Mouse (Mus musculus) gastrocnemius, postnatal 14 days (tissue): ENCODE measurements around the gene Samd4. TPM values are rescaled to one million over a fixed set of nuclear protein-coding genes. Genes with fewer than 3 reads are reported as not detected.
"Not testable (repeated sequence)": the region's sequence is repeated elsewhere in the genome, so short reads cannot be mapped to it uniquely, and the experiment has no call there.

Source experiments
- DNase-seq: peaks from one replicate; pipeline ENCODE4 v3.0.0; 2021; ENCODE audit warnings: mixed read lengths
- intact Hi-C: fragments of 180-260 bp; cut with DNase I; formaldehyde crosslinking; loops from one replicate; pipeline ENCODE4 v1.15.1; 2025; ENCODE audit warnings: low total_unique reads
- total RNA-seq, 2 experiments: library from RNA; stranded (reverse); gene quantifications; 2 replicates each; pipeline ENCODE4 v1.2.3; 2021

Samd4 gene
- total RNA-seq, 2 experiments from 2014 or later, result 29.2 to 42.4 TPM

DNA sequence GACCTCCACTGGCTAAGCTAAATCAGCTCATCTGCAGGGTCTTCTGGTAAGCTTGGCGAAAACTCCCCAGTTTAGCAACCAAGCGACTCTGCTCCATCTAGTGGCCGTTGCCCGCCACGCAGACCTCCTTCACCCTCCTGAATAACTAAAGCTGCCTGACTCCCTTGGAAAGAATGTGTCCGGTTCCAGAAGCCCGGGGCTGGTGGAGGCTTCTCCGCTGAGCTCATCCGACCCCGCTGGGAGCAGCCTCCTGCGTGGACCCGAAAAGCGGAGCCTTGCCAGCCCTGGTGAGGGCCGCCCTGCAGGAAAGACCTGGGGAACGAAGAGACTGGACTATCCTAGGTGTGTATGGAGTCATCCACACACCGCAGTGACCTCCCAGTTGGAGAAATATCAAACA lies 204.1 kb downstream of the Samd4 start:
- intact Hi-C loops, result loop anchor here (2.0 to 10.0 kb wide), 2 partner anchors 168 to 206 kb away; no protein-coding TSS in a partner anchor
- DNase-seq, result peak; percentile 79

- intact Hi-C loops, result loop anchor here (2.0 to 10.0 kb wide), 2 partner anchors 168 to 206 kb away; no protein-coding TSS in a partner anchor
- peak; percentile 80 for DNase-seq
Measured at GRCm38 (mm10) chr14:47087182-47087581, 204.5 kb downstream of the Samd4 start.

DNA sequence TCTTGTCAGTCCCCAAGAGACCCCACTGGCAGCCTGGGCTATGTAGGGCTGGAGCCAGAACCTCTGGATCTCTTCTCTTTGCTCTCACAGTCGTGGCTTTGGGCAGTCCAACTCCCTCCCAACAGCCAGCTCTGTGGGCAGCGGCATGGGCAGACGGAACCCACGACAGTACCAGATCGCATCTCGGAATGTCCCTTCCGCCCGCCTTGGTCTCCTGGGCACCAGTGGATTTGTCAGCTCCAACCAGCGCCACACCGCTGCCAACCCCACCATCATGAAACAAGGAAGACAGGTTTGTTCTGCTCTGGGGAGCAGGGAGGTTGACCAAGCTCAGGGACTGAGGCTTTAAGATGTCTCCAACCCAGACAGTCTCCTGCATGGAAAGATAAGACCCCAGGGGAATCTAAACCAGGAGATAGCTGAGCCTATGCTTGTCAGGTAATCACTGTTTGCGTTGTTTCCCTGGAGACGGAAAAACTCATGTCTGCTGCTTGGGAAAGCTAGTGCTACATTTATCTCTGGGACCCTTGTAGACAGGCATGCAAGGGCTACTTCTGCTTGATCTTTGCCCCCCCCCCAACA lies 205.1 kb downstream of the Samd4 start:
- intact Hi-C loops, result loop anchor here (2.0 to 10.0 kb wide), 2 partner anchors 167 to 207 kb away; no protein-coding TSS in a partner anchor
- DNase-seq, result no peak

DNA sequence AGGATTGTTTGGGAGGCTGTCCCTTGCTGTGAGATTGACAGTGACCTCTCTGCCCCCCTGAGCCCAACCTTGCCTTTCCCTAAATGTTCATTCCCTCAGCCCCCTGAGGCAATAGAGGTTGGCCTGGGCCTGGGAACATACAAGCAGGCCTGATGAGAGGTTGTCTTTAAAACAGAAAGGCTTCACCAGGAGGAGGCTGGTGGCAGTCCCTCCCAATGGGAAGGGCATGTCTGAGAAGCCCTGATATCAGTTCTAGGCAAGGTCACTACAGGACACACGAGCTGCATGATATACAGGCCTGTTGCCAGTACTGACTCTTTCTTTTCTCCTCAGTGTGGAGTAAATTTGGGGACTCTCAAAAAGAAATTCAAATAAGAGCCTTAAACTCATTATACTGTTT lies 205.7 kb downstream of the Samd4 start:
- DNase-seq, result no peak
- intact Hi-C loops, result loop anchor here (10.0 kb wide), 1 partner anchor 166 kb away; no protein-coding TSS in a partner anchor

- intact Hi-C loops, result loop anchor here (10.0 kb wide), 1 partner anchor 166 kb away; no protein-coding TSS in a partner anchor
- DNase-seq, result no peak
Measured at GRCm38 (mm10) chr14:47089153-47089552, 206.5 kb downstream of the Samd4 start.

DNA sequence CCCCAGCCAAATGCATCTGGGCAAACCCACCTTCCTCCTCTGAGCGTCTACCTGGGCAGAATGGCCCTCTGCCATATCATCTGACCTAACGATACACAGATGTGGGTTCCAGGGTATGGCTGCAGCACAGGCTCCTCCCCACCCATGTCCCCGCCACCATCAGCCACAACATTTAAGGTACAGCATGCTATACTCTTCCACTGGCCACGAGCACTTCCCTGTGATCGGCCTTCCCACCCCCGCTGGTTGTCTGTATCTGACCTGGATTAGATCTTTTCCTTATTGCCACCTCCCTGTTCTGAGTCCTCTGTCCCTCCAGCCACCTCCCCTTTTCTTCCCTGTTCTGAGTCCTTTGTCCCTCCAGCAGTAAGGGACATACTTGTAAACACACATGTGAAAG lies 209.3 kb downstream of the Samd4 start:
- DNase-seq, result no peak
- intact Hi-C loops, result loop anchor here (10.0 kb wide), 1 partner anchor 103 kb away; no protein-coding TSS in a partner anchor

DNA sequence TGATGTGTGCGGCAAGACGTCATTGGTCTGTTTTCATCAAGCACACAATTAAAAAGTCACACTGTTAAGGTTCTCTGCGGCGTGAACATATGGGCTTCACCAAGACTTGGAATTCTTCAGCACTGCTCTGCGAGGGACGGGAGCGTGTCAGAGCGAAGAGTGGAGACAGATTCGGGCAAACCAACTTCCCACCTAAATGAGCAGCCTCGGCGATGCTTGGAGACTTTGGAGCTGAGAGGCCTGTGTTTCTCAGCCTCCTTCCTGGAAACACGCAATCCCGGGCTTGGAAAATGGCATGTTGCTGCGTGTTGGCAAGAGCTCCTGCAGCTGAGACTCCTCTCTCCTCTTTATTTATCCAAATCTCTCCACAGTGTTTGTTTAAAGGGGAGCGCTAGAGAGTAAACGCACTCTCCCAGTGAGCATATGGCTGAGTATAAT lies 210.7 kb downstream of the Samd4 start:
- intact Hi-C loops, result loop anchor here (10.0 kb wide), 1 partner anchor 101 kb away; no protein-coding TSS in a partner anchor
- DNase-seq, result no peak

DNA sequence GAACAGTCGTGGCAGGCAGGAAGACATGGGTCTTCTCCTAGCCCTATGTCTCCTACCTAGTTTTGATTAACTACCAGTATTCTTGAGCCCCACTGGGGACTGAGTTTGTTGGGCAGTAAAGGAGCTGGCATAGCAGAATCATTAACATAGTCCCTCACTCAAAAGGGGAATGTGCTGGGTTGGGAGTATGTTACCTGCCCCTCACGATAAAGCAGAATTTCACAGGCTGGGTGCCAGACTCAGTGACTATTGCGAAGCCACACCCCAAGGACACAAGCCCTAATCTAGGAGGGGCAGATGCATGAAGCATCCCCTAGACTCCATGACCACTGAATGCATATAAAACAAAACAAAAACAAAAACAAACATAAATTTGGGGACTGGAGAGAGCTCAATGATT lies 212.4 kb downstream of the Samd4 start:
- DNase-seq, result no peak
- intact Hi-C loops, result loop anchor here (10.0 kb wide), 1 partner anchor 100 kb away; no protein-coding TSS in a partner anchor

GRCm38 (mm10) chr14:47096357-47096756 lies 213.7 kb downstream of the Samd4 start:
- peak; percentile 39 for DNase-seq
- intact Hi-C loops, result loop anchor here (10.0 kb wide), 1 partner anchor 98 kb away; no protein-coding TSS in a partner anchor

DNA sequence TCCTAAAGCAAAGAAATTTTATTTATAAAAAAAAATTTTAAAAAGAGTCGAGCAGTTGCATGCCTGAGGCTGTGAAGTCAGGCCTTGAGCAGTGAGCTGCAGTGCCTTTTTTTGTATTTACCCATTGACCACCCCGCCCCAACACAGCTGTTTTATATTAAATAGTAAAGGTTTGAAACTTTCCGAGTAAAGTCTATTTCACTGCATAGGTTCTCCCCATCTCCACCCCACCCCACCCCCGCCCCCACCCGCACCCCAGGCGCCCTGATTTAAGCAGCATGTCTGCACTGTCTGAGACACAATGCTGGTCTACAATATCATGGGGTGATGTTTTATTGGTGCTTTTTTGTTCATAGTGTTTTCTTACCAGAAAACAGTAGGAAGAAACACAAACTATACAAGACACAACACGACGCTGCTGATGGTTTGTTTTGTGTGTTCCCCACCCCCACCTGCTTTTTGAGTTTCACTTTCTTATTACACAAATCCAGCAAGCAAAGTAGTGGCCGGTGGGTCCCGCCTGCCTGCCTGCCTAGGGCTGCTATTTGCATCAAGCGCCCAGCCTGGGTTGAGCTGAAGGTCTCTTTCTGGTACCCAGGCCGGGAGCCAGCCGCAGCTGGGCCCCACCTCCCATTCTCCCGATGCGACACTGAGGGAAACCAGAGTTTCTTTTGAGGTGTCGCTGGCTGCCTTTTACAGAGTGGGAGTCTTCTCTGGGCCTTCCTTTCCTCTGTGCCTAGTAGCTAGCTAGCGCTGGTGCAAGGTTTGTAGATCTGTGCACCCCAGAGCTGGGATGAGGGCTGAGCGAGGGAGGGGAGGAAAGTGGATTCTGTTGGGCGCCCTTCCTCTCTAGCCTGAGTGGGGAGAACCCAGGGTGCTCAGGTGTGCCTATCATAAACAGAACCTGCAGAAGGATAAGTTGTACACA lies 221.9 kb downstream of the Samd4 start:
- peak; percentile 25 for DNase-seq
- intact Hi-C loops, result no loop called here

DNA sequence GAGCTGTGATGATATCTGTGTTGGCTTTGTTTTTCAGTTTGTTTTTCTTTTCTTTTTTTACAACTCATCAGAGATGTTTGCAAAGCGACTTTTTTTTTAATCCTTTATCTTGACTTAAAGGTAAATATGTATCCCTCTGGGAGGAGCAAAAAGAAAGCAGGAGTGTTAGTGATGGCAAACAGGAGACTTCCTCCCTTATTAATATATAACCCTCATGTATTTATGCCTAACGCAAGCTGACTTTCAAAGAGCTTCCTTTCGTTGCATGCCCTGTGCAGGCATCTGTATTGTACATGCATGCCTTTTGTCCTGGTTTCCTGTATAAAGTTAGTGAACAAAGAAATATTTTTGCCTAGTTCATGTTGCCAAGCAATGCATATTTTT lies 222.5 kb downstream of the Samd4 start:
- no peak for DNase-seq
- intact Hi-C loops, result no loop called here

GRCm38 (mm10) chr14:47105755-47106154 lies 223.1 kb downstream of the Samd4 start:
- DNase-seq, result no peak
- intact Hi-C loops, result no loop called here

GRCm38 (mm10) chr14:47107461-47107860 lies 224.8 kb downstream of the Samd4 start:
- intact Hi-C loops, result no loop called here
- no peak for DNase-seq

- intact Hi-C loops, DNase-seq: not testable (repeated sequence)
Measured at GRCm38 (mm10) chr14:47110391-47110790, 227.7 kb downstream of the Samd4 start.

- intact Hi-C loops, result no loop called here
Measured at GRCm38 (mm10) chr14:47111341-47111740, 228.7 kb downstream of the Samd4 start.

DNA sequence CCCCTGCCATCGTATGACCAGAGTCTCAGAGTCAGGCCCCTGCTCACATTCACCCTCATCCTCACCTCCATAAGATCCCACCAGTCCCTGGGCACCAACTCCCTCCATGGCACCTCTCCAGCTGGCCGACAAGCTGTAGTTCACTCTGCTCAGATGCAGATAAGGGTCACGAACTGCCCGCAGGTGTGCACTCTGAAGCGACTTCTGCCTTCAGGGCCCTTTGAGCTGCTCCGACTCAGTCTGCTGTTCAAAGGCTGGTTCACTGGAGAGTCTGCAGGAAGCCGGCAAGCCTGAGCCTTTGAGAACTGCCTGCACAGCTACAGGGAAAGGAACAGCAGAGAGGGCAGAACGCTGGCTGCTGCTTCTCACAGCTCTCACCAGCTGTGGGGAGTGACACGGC lies 232.5 kb downstream of the Samd4 start:
- intact Hi-C loops, result no loop called here
- no peak for DNase-seq

More at GRCm38 (mm10) chr14:47111341-47111740, 228.7 kb downstream of the Samd4 start:
- DNase-seq, result no peak

GRCm38 (mm10) chr14:47116062-47116762 lies 233.6 kb downstream of the Samd4 start:
- intact Hi-C loops, result no loop called here
- no peak for DNase-seq

- intact Hi-C loops, result no loop called here
- no peak for DNase-seq
Measured at GRCm38 (mm10) chr14:47117522-47117921, 234.9 kb downstream of the Samd4 start.

DNA sequence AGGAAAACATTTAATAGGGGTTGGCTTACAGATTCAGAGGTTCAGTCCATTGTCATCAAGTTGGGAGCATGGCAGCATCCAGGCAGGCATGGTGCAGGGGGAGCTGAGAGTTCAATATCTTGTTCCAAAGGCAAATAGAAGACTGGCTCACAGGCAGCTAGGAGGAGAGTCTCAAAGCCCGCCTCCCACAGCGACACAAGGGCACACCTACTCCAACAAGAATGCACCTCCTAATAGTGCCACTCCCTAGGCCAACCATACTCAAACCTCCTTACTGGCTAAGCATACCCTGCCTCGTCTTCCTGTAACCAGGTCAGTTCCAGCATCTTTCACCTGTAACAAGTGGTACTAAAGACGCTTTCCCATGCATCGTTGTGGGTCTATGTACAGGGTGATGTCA lies 245.3 kb downstream of the Samd4 start:
- intact Hi-C loops, result no loop called here
- no peak for DNase-seq

GRCm38 (mm10) chr14:47133948-47134347 lies 251.3 kb downstream of the Samd4 start:
- intact Hi-C loops, result no loop called here
- DNase-seq, result no peak
